Mouse (Mus musculus): ENCODE measurements around the gene Adpgk.
"Not testable (repeated sequence)": the region's sequence is repeated elsewhere in the genome, so short reads cannot be mapped to it uniquely, and the experiment has no call there.

DNA sequence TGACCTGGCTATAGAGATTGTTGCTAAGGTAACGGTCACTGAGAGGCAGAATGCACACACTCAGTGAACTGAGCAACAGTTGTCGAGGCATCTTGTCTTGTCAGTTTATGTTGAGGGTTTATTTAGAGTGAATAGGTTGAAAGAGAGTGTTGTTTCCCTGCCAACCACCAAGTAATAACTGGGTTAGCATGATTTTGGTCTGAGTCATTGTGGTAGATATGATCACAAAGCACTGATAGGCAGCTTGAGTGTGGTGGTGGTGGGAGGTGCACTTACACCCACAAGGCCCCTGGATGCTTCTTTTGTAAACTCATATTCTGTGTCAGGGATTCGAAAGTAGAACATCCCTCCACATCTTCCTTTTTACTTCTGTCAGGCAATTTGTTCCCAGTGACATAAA lies 69.1 kb downstream of the Adpgk start:
- not testable (repeated sequence) for TF ChIP-seq CTCF, EP300 (IDR thresholded peaks at IDR 0.05; ENCODE audit: low read depth)
